Mouse (Mus musculus): ENCODE data around the gene Pafah2. TPM values are rescaled to one million over a fixed set of nuclear protein-coding genes. Genes with fewer than 3 reads are reported as not detected.

Pafah2 gene
- polyA plus RNA-seq, 1 experiment, result 8.8 TPM

DNA sequence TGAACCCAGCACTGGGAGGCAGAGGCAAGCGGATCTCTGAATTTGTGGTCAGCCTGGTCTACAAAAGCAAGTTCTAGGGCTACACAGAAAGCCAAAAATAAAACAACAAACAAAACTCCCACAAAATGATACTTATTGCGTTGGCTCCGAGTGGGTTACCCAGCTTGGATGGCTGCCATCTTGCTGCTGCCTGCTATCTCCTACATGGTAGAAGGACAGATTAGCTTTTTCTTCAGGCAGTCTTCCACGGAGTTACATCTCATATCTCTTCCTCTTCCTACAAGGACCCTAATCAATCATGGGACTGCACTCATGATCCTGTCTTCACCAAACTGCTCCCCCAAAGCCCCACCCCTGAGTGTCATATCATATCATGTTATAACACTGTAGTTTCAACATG, 43.8 kb downstream of the Pafah2 start:
- H3K4me1 ChIP-seq (ENCODE audit: control insufficient read depth, insufficient read depth, low read length), result no peaks in the 10 kb centered on the region
- no peak overlapping the region for H3K4me3 ChIP-seq (replicated peaks; ENCODE audit: control insufficient read depth, low read depth, low read length)
- no peak overlapping the region for H3K27ac ChIP-seq (ENCODE audit: control insufficient read depth, insufficient read depth, low read depth, low read length, poor library complexity)
- WGBS, result 60% methylated on average over 4 of the region's 4 CpGs
- TF ChIP-seq POLR2A (IDR thresholded peaks at IDR 0.05; ENCODE audit: borderline replicate concordance, control insufficient read depth, low read depth, low read length) (no peak), CTCF (IDR thresholded peaks at IDR 0.05; ENCODE audit: control insufficient read depth, insufficient read depth, low read length) (no peak)

DNA sequence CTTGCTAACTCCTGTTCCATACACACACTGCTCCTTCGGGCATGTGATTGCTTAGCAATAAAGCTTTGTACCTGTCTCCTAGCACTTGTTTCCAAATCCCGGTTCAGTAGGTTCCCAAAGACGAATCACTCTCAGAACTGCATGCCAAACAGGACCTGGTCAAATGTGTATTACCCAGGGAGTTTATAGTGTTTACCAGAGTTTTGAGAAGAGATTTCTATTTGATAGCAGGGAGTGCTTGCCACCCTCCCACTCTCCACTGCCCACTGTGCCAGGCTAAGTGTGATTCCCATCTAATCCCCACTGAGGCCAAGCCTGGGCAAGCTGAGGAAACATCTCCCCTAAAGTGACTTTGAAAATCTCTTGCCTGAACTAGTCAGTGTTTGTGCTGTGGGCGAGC, 46.1 kb downstream of the Pafah2 start:
- H3K27ac ChIP-seq (ENCODE audit: control insufficient read depth, insufficient read depth, low read depth, low read length, poor library complexity), result no peak overlapping the region
- TF ChIP-seq CTCF (IDR thresholded peaks at IDR 0.05; ENCODE audit: control insufficient read depth, insufficient read depth, low read length) (no peak), POLR2A (IDR thresholded peaks at IDR 0.05; ENCODE audit: borderline replicate concordance, control insufficient read depth, low read depth, low read length) (no peak)
- WGBS, result 85% methylated on average over 4 of the region's 4 CpGs
- no peaks in the 10 kb centered on the region for H3K4me1 ChIP-seq (ENCODE audit: control insufficient read depth, insufficient read depth, low read length)
- no peak overlapping the region for H3K4me3 ChIP-seq (replicated peaks; ENCODE audit: control insufficient read depth, low read depth, low read length)

DNA sequence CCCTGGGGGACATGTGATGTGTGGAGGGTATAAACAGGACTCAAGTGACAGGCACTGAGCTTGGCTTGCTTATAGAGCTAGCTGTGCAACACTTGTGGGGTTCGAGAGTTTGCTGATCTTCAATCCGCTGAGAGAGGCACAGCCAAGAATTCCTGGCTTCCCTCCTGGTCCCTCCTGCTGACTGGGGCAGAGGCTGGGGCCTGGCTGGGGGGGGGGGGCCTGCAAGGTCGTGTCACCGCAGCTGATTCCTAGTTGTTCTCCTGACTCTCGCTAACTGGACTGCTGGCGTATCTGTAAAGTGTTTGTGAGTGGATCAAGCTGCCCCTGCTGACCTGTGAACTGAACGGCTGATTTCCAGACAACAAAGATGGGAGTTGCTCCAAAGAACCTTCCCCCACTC, 47.5 kb downstream of the Pafah2 start:
- Histone ChIP-seq H3K27ac (ENCODE audit: control insufficient read depth, insufficient read depth, low read depth, low read length, poor library complexity) (no peak overlapping the region), H3K4me1 (ENCODE audit: control insufficient read depth, insufficient read depth, low read length) (no peaks in the 10 kb centered on the region), H3K4me3 (replicated peaks; ENCODE audit: control insufficient read depth, low read depth, low read length) (no peak overlapping the region)
- WGBS, result 77% methylated on average over 7 of the region's 7 CpGs
- TF ChIP-seq POLR2A (IDR thresholded peaks at IDR 0.05; ENCODE audit: borderline replicate concordance, control insufficient read depth, low read depth, low read length) (no peak), CTCF (IDR thresholded peaks at IDR 0.05; ENCODE audit: control insufficient read depth, insufficient read depth, low read length) (no peak)

DNA sequence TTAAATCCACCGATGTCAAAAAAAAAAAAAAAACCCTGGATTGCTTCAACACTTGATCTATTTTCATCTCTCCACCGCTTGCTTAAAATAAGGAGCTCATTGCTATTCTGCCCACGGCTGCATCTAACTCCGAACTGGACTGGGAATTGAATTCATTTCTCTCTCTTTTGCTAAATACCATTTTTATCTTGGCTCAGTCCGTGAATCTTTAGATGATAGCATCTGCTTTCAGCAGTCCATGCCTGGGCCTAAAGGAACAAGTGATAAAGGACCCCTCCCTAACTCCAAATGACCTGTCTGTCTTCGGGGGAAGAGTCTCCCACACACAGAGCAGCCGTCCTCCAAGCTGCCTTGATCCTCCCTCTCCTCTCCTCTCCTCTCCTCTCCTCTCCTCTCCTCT, 48.8 kb downstream of the Pafah2 start:
- no peak overlapping the region for H3K4me3 ChIP-seq (replicated peaks; ENCODE audit: control insufficient read depth, low read depth, low read length)
- TF ChIP-seq CTCF (IDR thresholded peaks at IDR 0.05; ENCODE audit: control insufficient read depth, insufficient read depth, low read length) (no peak), POLR2A (IDR thresholded peaks at IDR 0.05; ENCODE audit: borderline replicate concordance, control insufficient read depth, low read depth, low read length) (no peak)
- 71% methylated on average over 7 of the region's 7 CpGs for WGBS
- H3K27ac ChIP-seq (ENCODE audit: control insufficient read depth, insufficient read depth, low read depth, low read length, poor library complexity), result no peak overlapping the region
- H3K4me1 ChIP-seq (ENCODE audit: control insufficient read depth, insufficient read depth, low read length), result no peaks in the 10 kb centered on the region

DNA sequence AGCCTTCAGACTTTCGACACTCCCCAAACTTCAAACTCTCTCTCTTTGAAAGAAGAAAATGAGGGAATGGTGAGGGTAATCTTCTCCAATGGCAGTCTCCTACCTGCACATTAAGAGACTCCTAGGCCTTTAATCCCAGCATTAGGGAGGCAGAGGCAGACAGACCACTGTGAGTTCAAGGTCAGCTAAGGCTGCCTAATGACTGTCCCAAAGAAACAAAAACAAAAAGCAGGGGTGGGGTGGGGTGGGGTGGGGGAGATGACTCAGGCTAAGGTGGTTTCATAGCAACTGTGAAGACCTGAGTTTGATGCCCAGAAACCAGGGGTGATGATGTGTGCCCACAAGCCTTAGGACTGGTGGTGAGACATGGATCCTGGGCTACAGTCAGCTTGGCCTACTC, 49.4 kb downstream of the Pafah2 start:
- TF ChIP-seq POLR2A (IDR thresholded peaks at IDR 0.05; ENCODE audit: borderline replicate concordance, control insufficient read depth, low read depth, low read length) (no peak), CTCF (IDR thresholded peaks at IDR 0.05; ENCODE audit: control insufficient read depth, insufficient read depth, low read length) (no peak)
- Histone ChIP-seq H3K4me1 (ENCODE audit: control insufficient read depth, insufficient read depth, low read length) (no peaks in the 10 kb centered on the region), H3K4me3 (replicated peaks; ENCODE audit: control insufficient read depth, low read depth, low read length) (no peak overlapping the region), H3K27ac (ENCODE audit: control insufficient read depth, insufficient read depth, low read depth, low read length, poor library complexity) (no peak overlapping the region)
- WGBS, result 76% methylated on average over 1 of the region's 1 CpGs

DNA sequence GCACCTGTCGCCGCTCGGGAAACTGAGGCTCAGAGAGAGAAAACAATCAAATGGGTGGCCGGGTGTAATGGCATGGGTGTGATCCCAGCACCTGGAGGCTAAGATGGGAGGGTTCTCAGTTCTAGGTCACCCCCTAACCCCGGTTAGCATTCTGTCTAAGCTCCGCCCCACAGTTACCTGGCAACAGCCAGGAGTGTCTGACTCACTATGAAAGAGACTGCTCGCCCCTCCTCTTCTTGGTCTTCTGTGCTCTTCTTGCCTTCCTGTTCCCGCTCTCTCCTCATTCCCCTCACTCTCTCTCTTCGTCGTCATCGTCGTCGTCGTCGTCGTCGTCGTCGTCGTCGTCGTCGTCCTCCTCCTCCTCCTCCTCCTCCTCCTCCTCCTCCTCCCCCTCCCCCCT, 51.8 kb downstream of the Pafah2 start:
- WGBS, result 42% methylated on average over 23 of the region's 23 CpGs
- TF ChIP-seq POLR2A (IDR thresholded peaks at IDR 0.05; ENCODE audit: borderline replicate concordance, control insufficient read depth, low read depth, low read length) (no peak), CTCF (IDR thresholded peaks at IDR 0.05; ENCODE audit: control insufficient read depth, insufficient read depth, low read length) (no peak)
- H3K27ac ChIP-seq (ENCODE audit: control insufficient read depth, insufficient read depth, low read depth, low read length, poor library complexity), result no peak overlapping the region
- no peak overlapping the region for H3K4me3 ChIP-seq (replicated peaks; ENCODE audit: control insufficient read depth, low read depth, low read length)
- H3K4me1 ChIP-seq (ENCODE audit: control insufficient read depth, insufficient read depth, low read length), result no peaks in the 10 kb centered on the region

DNA sequence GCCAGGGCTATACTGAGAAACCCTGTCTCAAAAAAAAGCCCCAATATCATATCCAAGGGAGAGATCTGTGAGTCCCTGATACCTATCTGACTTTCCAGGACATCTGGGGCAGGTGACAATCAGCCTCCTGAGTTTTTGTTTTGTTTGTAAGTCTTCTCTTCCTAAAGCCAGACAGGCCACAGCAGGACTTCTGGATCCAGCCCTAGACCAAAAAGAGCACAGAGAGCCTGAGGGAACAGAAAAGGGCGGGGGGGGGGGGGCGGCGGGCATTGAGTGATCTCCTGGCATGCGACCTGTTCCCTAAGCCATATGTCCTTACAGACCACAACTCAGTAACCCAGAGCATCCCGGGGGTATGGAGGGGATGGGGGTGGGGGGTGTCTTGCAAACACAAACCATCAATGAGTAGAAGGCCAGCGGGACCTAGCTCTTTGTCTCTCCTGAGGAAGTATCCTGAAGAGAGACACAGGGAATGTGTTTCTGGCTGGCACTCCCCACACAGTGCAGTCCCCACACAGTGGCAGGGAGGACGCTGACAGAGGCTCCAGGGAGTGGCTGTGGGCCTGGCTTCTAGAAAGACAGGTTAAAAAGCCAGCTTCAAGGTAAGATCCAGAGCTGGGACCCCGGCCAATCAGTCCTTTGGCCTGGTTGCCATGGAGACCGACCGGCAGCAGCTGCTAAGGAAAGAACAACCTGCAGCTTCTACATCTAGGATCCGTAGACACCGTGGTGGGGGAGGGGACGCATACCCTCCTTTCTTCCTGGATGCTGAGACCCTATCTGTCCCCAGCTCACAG, 53.7 kb downstream of the Pafah2 start:
- TF ChIP-seq POLR2A (IDR thresholded peaks at IDR 0.05; ENCODE audit: borderline replicate concordance, control insufficient read depth, low read depth, low read length) (no peak), CTCF (IDR thresholded peaks at IDR 0.05; ENCODE audit: control insufficient read depth, insufficient read depth, low read length) (no peak)
- WGBS, result 82% methylated on average over 13 of the region's 13 CpGs
- Histone ChIP-seq H3K4me3 (replicated peaks; ENCODE audit: control insufficient read depth, low read depth, low read length) (no peak overlapping the region), H3K4me1 (ENCODE audit: control insufficient read depth, insufficient read depth, low read length) (no peaks in the 10 kb centered on the region), H3K27ac (ENCODE audit: control insufficient read depth, insufficient read depth, low read depth, low read length, poor library complexity) (no peak overlapping the region)

DNA sequence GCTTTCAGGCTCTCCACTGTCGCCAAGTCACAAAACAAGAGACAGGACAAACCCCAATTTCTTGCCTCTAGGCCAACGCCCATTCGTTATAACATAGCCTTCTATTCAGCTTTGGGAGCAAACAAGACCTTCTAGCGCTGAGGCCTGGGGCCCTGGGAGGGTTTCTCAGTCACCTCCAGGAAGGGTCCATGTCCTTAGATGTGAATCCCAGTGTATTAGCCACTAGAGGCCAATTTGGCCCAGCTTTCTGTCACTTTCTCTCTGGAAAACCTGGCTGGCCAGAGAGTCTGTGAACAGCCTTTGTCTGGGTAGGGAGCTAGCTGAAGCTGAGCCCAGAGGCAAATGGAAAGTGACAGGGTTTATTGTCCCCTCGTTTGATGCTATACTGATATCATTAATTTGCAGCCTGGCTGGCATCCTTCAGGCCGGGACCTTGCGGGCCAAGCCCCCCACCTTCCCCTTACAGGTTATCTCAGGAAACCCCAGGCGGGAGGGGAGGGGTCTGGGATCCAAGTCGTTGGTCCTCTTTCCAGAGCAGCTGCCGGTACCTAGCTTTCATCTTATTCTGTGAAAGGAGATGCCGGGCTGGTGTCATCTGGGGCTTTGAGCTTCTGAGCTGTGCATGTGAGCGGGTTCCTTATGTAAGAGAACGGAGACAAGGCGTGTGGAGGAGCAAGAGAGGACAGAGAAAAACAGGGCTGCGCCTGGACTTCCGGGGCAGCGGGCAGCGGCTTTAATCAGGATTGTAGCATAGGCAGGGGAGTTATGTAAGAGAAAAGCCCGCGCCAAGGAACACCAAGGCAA, 54.5 kb downstream of the Pafah2 start:
- H3K27ac ChIP-seq (ENCODE audit: control insufficient read depth, insufficient read depth, low read depth, low read length, poor library complexity), result no peak overlapping the region
- WGBS, result 56% methylated on average over 20 of the region's 20 CpGs
- H3K4me1 ChIP-seq (ENCODE audit: control insufficient read depth, insufficient read depth, low read length), result no peaks in the 10 kb centered on the region
- TF ChIP-seq CTCF (IDR thresholded peaks at IDR 0.05; ENCODE audit: control insufficient read depth, insufficient read depth, low read length) (no peak), POLR2A (IDR thresholded peaks at IDR 0.05; ENCODE audit: borderline replicate concordance, control insufficient read depth, low read depth, low read length) (no peak)
- no peak overlapping the region for H3K4me3 ChIP-seq (replicated peaks; ENCODE audit: control insufficient read depth, low read depth, low read length)

Measured in bone marrow, adult 2 months (tissue).